Mouse (Mus musculus) heart, adult 18-20 months (tissue): ENCODE results near the gene Akt1s1. TPM values are rescaled to one million over a fixed set of nuclear protein-coding genes. Genes with fewer than 3 reads are reported as not detected.
A peak's percentile ranks its signal among the peaks of the same experiment; 100 is the strongest.

Experiments used
- DNase-seq, 2 experiments: peaks; one replicate each; pipeline ENCODE4 v3.0.0; 2021 to 2022; ENCODE audit warnings: mixed read lengths in 1 of 2
- microRNA-seq, 2 experiments: library from miRNA; unstranded; fragments of <30 nt; microRNA quantifications; one replicate each; pipeline ENCODE4 v1.2.0; 2022
- total RNA-seq, 2 experiments: library from RNA; stranded (reverse); gene quantifications; 2 replicates each; pipeline ENCODE4 v1.2.3; 2021

Gene Akt1s1
- total RNA-seq, 2 experiments from 2014 or later, result 65.1 to 67.1 TPM

DNA sequence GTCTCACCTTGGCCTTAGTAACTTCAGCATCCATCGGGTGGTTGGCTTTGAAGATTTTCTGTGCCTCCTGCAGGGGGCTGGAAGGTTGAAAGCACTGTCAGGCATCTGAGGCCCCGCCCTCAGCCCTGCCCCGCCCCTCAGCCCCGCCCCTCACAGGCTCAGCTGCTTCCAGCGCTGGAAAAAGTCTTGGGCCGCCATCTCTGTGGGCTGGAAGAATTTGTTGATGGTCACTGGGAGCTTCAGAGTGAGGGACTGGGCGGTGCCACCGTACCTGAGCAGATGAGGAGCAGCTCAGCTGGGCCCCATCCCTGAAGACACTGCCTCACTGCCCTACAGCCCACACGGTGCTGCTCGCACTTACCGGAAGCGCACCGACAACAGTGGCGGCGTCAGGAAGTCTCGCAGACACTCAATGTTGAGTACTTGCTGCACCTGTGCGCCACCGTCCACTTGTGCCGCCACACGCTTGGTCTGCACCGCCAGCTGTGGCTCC, 52.5 kb downstream of the Akt1s1 start:
- DNase-seq, result peak in 1 of 2 experiments; percentile 35

Small RNA genes within 50 kb of the gene (microRNA-seq; reads per million reads assigned to microRNA genes)
- 0 reads per million in 2 experiments for gene Mir707

Other genes starting within 250 kb of the Akt1s1 start
- 10 to 100 TPM; 86.9 to 95.7 TPM for gene Myh14, start 178.1 kb upstream of the Akt1s1 start, total RNA-seq
- not detected for gene Izumo2, start 140.2 kb upstream of the Akt1s1 start, total RNA-seq
- gene Vrk3, start 100.6 kb upstream of the Akt1s1 start, total RNA-seq, result 10 to 100 TPM; 23.9 to 30.9 TPM
- not detected for gene Zfp473, start 97.9 kb upstream of the Akt1s1 start, total RNA-seq
- 10 to 100 TPM; 25.4 to 26.0 TPM for gene Nup62, start 32.9 kb upstream of the Akt1s1 start, total RNA-seq
- gene Il4i1, start 32.6 kb upstream of the Akt1s1 start, total RNA-seq, result 1 to 10 TPM in 1 of 2 experiments, under 1 TPM in 1; 0.62 to 4.8 TPM
- 10 to 100 TPM; 60.2 to 62.7 TPM for gene Atf5, start 32.3 kb upstream of the Akt1s1 start, total RNA-seq
- 10 to 100 TPM; 36.7 to 57.6 TPM for gene Tbc1d17, start 88 bp downstream of the Akt1s1 start, total RNA-seq
- gene Pnkp, start 8.1 kb downstream of the Akt1s1 start, total RNA-seq, result 10 to 100 TPM; 16.5 to 19.4 TPM
- gene Ptov1, start 20.8 kb downstream of the Akt1s1 start, total RNA-seq, result 100 to 1,000 TPM; 173 to 184 TPM
- gene Med25, start 43.7 kb downstream of the Akt1s1 start, total RNA-seq, result 10 to 100 TPM; 75.9 to 79.8 TPM
- 10 to 100 TPM; 15.4 to 16.8 TPM for gene Fuz, start 47.1 kb downstream of the Akt1s1 start, total RNA-seq
- 10 to 100 TPM; 59.2 to 67.9 TPM for gene Ap2a1, start 80.5 kb downstream of the Akt1s1 start, total RNA-seq
- gene Tsks, start 94.2 kb downstream of the Akt1s1 start, total RNA-seq, result not detected
- 1 to 10 TPM; 1.8 to 2.0 TPM for gene Cpt1c, start 125.9 kb downstream of the Akt1s1 start, total RNA-seq
- gene Prmt1, start 137.6 kb downstream of the Akt1s1 start, total RNA-seq, result 100 to 1,000 TPM in 1 of 2 experiments, 10 to 100 TPM in 1; 90.3 to 110 TPM
- 10 to 100 TPM; 21.3 to 29.5 TPM for gene Irf3, start 148.7 kb downstream of the Akt1s1 start, total RNA-seq
- gene Bcl2l12, start 149.7 kb downstream of the Akt1s1 start, total RNA-seq, result 1 to 10 TPM; 8.1 to 9.7 TPM
- 10 to 100 TPM; 45.1 to 46.0 TPM for gene Scaf1, start 167.4 kb downstream of the Akt1s1 start, total RNA-seq
- gene Rras, start 169.0 kb downstream of the Akt1s1 start, total RNA-seq, result 10 to 100 TPM; 43.9 to 47.7 TPM
- 10 to 100 TPM; 21.5 to 21.9 TPM for gene Prr12, start 203.9 kb downstream of the Akt1s1 start, total RNA-seq
- 10 to 100 TPM; 29.6 to 35.2 TPM for gene Nosip, start 213.4 kb downstream of the Akt1s1 start, total RNA-seq
- 1 to 10 TPM; 7.8 TPM for gene Prrg2, start 213.7 kb downstream of the Akt1s1 start, total RNA-seq
- 10 to 100 TPM; 20.0 to 20.7 TPM for gene Rcn3, start 243.2 kb downstream of the Akt1s1 start, total RNA-seq